Mouse (Mus musculus) colon, adult 2 months (tissue): Measurements from ENCODE around the gene Ankrd33. TPM values are rescaled to one million over a fixed set of nuclear protein-coding genes. Genes with fewer than 3 reads are reported as not detected.

Source experiments
- polyA plus RNA-seq: library from polyadenylated mRNA; depleted of rRNA; stranded (reverse); fragments of >200 nt; gene quantifications from 2 replicates; pipeline ENCODE4 v1.2.3, GENCODE M21; 2012; rRNA removed

Ankrd33 gene
- not detected in 2 replicates for polyA plus RNA-seq

GRCm38 (mm10) chr15:101115511-101116110 is at the start of gene Ankrd33:
TSS of gene Ankrd33 (plus strand) at chr15:101115755.

GRCm38 (mm10) chr15:101077813-101078730 is 37.5 kb upstream of the Ankrd33 start, which contains the start of gene Fignl2:
TSS of gene Fignl2 (minus strand) at chr15:101078567.

GRCm38 (mm10) chr15:101128181-101129089 is 12.9 kb downstream of the Ankrd33 start, which contains the start of gene Acvrl1:
TSS of gene Acvrl1 (plus strand) at chr15:101128522.

Other genes starting within 250 kb of the Ankrd33 start
- gene Scn8a, start 245.9 kb upstream of the Ankrd33 start, polyA plus RNA-seq = 0.19 and 0.20 TPM in 2 replicates
- 0.17 and 0.21 TPM in 2 replicates for gene Gm47841, start 68.4 kb upstream of the Ankrd33 start, polyA plus RNA-seq
- gene Fignl2, start 37.2 kb upstream of the Ankrd33 start, polyA plus RNA-seq = 6.1 and 6.3 TPM in 2 replicates
- 44.8 and 47.9 TPM in 2 replicates for gene Acvrl1, start 12.8 kb downstream of the Ankrd33 start, polyA plus RNA-seq
- gene Acvr1b, start 58.3 kb downstream of the Ankrd33 start, polyA plus RNA-seq = 65.2 and 84.6 TPM in 2 replicates
- gene Grasp, start 108.4 kb downstream of the Ankrd33 start, polyA plus RNA-seq = 11.3 and 14.6 TPM in 2 replicates
- 17.2 and 17.8 TPM in 2 replicates for gene Nr4a1, start 138.5 kb downstream of the Ankrd33 start, polyA plus RNA-seq
- 58.0 and 64.1 TPM in 2 replicates for gene Atg101, start 168.5 kb downstream of the Ankrd33 start, polyA plus RNA-seq
- 0.28 and 0.51 TPM in 2 replicates for gene 6030408B16Rik, start 177.5 kb downstream of the Ankrd33 start, polyA plus RNA-seq